Comparison of ENCODE assay signal across 8 mouse cellular contexts in genomic region chr15:103183651-103184610, GRCm38 (mm10). TPM values are rescaled to one million over a fixed set of nuclear protein-coding genes. Genes with fewer than 3 reads are reported as not detected.
DNase-seq lines count a peak whose midpoint lies in the region; ATAC-seq and TF ChIP-seq lines count a peak whose summit lies in the region.

No protein-coding gene starts in this region.

- peak; percentile 37 for TF ChIP-seq CTCF in gastrocnemius, adult 2 months (IDR thresholded peaks at IDR 0.05)

- peak overlapping the region; percentile 62 for H3K4me2 ChIP-seq in embryonic facial prominence, embryonic 14.5 days (ENCODE audit: low read depth, low read length)
- H3K4me2 ChIP-seq in intestine, embryonic 15.5 days (replicated peaks): peak overlapping the region; percentile 82
- H3K4me2 ChIP-seq in myocyte (ENCODE audit: low read depth): no peak overlapping the region

- H3K4me1 ChIP-seq in embryonic facial prominence, embryonic 14.5 days (ENCODE audit: control insufficient read depth, insufficient read depth, low read length): peaks cover 4% of the 10 kb centered on the region; the same call in 1 of the 2 replicates
- H3K4me1 ChIP-seq in intestine, embryonic 15.5 days (replicated peaks): peaks cover 20% of the 10 kb centered on the region

- intact Hi-C loops in gastrocnemius, adult 2 months (cut with DNase I): loop anchor here (2.0 kb wide), 1 partner anchor 123 kb away; no protein-coding TSS in a partner anchor
- intact Hi-C loops in gastrocnemius, postnatal 36 days (cut with DNase I): loop anchor here (2.0 to 5.0 kb wide), 2 partner anchors 121 to 217 kb away; partner anchors contain the start of genes Hoxc10 and Hoxc5

- H3K27ac ChIP-seq in gastrocnemius, adult 2 months: no peak overlapping the region
- no peak overlapping the region for H3K27ac ChIP-seq in embryonic facial prominence, embryonic 14.5 days (replicated peaks; ENCODE audit: low read depth, low read length)
- no peak overlapping the region for H3K27ac ChIP-seq in intestine, embryonic 15.5 days

- no peaks in the 10 kb centered on the region for H3K9me3 ChIP-seq in embryonic facial prominence, embryonic 14.5 days (ENCODE audit: control insufficient read depth, low read length)
- no peaks in the 10 kb centered on the region for H3K9me3 ChIP-seq in intestine, embryonic 15.5 days

- TF ChIP-seq POLR2A in myocyte (IDR thresholded peaks at IDR 0.05; ENCODE audit: insufficient read length, low read depth): no peak

- H3K9ac ChIP-seq in embryonic facial prominence, embryonic 14.5 days (ENCODE audit: low read depth, low read length): no peak overlapping the region
- H3K9ac ChIP-seq in intestine, embryonic 15.5 days: peak overlapping the region; percentile 20; the same call in 1 of the 2 replicates

- WGBS in embryonic facial prominence, embryonic 14.5 days: 13% methylated on average over 20 of the region's 25 CpGs
- WGBS in intestine, embryonic 15.5 days: 15% methylated on average over 25 of the region's 25 CpGs

- no peak overlapping the region for H3ac ChIP-seq in myocyte (ENCODE audit: control insufficient read depth, insufficient read length)

- no peaks in the 10 kb centered on the region for H3K79me2 ChIP-seq in myocyte (ENCODE audit: control insufficient read depth, insufficient read depth)

- ATAC-seq in embryonic facial prominence, embryonic 14.5 days (ENCODE audit: low read depth): no peak
- ATAC-seq in intestine, embryonic 15.5 days: 0 out of 2 replicates have a peak, but pooled peaks have one; percentile 4

- no peaks in the 10 kb centered on the region for H3K36me3 ChIP-seq in embryonic facial prominence, embryonic 14.5 days (ENCODE audit: control insufficient read depth, insufficient read depth, low read length)
- no peaks in the 10 kb centered on the region for H3K36me3 ChIP-seq in intestine, embryonic 15.5 days
- no peaks in the 10 kb centered on the region for H3K36me3 ChIP-seq in myocyte (ENCODE audit: control insufficient read depth, insufficient read depth)

- DNase-seq in gastrocnemius, adult 2 months: peak; percentile 61
- no peak for DNase-seq in gastrocnemius, postnatal 36 days
- DNase-seq in A20 (ENCODE audit: low read depth, low spot score): peak; percentile 74
- no peak for DNase-seq in embryonic facial prominence, embryonic 14.5 days (ENCODE audit: low spot score)
- DNase-seq in gastrocnemius, postnatal 25 days: no peak
- no peak for DNase-seq in urinary bladder, postnatal 14 days (ENCODE audit: low spot score)

- peak overlapping the region; percentile 87 for H3K4me3 ChIP-seq in gastrocnemius, adult 2 months
- peak overlapping the region; percentile 31 for H3K4me3 ChIP-seq in embryonic facial prominence, embryonic 14.5 days (ENCODE audit: low read depth, low read length)
- H3K4me3 ChIP-seq in intestine, embryonic 15.5 days (replicated peaks): 0 out of 2 replicates have a peak overlapping the region, but pooled peaks have one; percentile 12
- peak overlapping the region; percentile 21 for H3K4me3 ChIP-seq in myocyte

- H3K27me3 ChIP-seq in embryonic facial prominence, embryonic 14.5 days (replicated peaks; ENCODE audit: control insufficient read depth, insufficient read depth, low read length): peaks cover 28% of the 10 kb centered on the region
- H3K27me3 ChIP-seq in intestine, embryonic 15.5 days (replicated peaks): peaks cover 43% of the 10 kb centered on the region
- no peaks in the 10 kb centered on the region for H3K27me3 ChIP-seq in myocyte (ENCODE audit: control insufficient read depth, insufficient read depth, insufficient read length)

TF ChIP-seq in myocyte, 11 proteins besides CTCF, POLR2A, EP300 and RAD21:
- TF ChIP-seq MYOG (IDR thresholded peaks at IDR 0.05; ENCODE audit: control insufficient read depth in 1 of 3, insufficient read depth in 1 of 3, insufficient read length in 2 of 3, low read depth in 2 of 3) (peak in 1 of 3 experiments; percentile 3), POLR2AphosphoS2 (IDR thresholded peaks at IDR 0.05; ENCODE audit: insufficient read length, low read depth) (no peak)
TF ChIP-seq in myocyte: peak in this region for 1.

RNA-seq across cellular contexts. Expression of gene Smug1, which starts 17.0 kb away (rescaled TPM):
- total RNA-seq in gastrocnemius, adult 2 months (2021): 10 to 100 TPM; 10.8 to 12.7 TPM
- 10 to 100 TPM in 1 of 2 experiments, 1 to 10 TPM in 1; 9.9 to 11.3 TPM for total RNA-seq in gastrocnemius, postnatal 36 days (2021)
- 14.9 and 18.4 TPM in 2 replicates for polyA plus RNA-seq in embryonic facial prominence, embryonic 14.5 days (2014; fragmentation: Nextera tagmentation; extraction: Ambion mirVana)
- polyA plus RNA-seq in intestine, embryonic 15.5 days (2015; fragmentation: Nextera tagmentation; extraction: Ambion mirVana): 17.8 and 18.2 TPM in 2 replicates
- 18.6 TPM for polyA plus RNA-seq in myocyte (2012; fragmentation: generic; extraction: Trizol)
- 10 to 100 TPM in 1 of 2 experiments, 1 to 10 TPM in 1; 9.4 to 11.7 TPM for total RNA-seq in gastrocnemius, postnatal 25 days (2021)

RNA-seq across cellular contexts. Expression of gene Cbx5, which starts 55.7 kb away (rescaled TPM):
- total RNA-seq in gastrocnemius, adult 2 months (2021): 10 to 100 TPM; 24.4 to 36.6 TPM
- 10 to 100 TPM; 26.4 to 26.6 TPM for total RNA-seq in gastrocnemius, postnatal 36 days (2021)
- 112 and 126 TPM in 2 replicates for polyA plus RNA-seq in embryonic facial prominence, embryonic 14.5 days (2014; fragmentation: Nextera tagmentation; extraction: Ambion mirVana)
- 86.7 and 98.0 TPM in 2 replicates for polyA plus RNA-seq in intestine, embryonic 15.5 days (2015; fragmentation: Nextera tagmentation; extraction: Ambion mirVana)
- 54.8 TPM for polyA plus RNA-seq in myocyte (2012; fragmentation: generic; extraction: Trizol)
- total RNA-seq in gastrocnemius, postnatal 25 days (2021): 10 to 100 TPM; 29.0 to 29.6 TPM

RNA-seq across cellular contexts. Expression of gene Hnrnpa1, which starts 56.3 kb away (rescaled TPM):
- total RNA-seq in gastrocnemius, adult 2 months (2021): 10 to 100 TPM; 93.9 to 98.7 TPM
- total RNA-seq in gastrocnemius, postnatal 36 days (2021): 100 to 1,000 TPM in 1 of 2 experiments, 10 to 100 TPM in 1; 80.3 to 101 TPM
- polyA plus RNA-seq in embryonic facial prominence, embryonic 14.5 days (2014; fragmentation: Nextera tagmentation; extraction: Ambion mirVana): 573 and 661 TPM in 2 replicates
- polyA plus RNA-seq in intestine, embryonic 15.5 days (2015; fragmentation: Nextera tagmentation; extraction: Ambion mirVana): 652 and 741 TPM in 2 replicates
- 285 TPM for polyA plus RNA-seq in myocyte (2012; fragmentation: generic; extraction: Trizol)
- 10 to 100 TPM; 82.8 to 89.0 TPM for total RNA-seq in gastrocnemius, postnatal 25 days (2021)

Comparison
In these comparisons a context has a peak if more than half of its experiments do, and no peak if none do; other contexts are left out.
1. DNase-seq: peak in gastrocnemius, adult 2 months (single experiment) and A20 (single experiment); none in gastrocnemius, postnatal 36 days (0 of 2), embryonic facial prominence, embryonic 14.5 days (single experiment), gastrocnemius, postnatal 25 days (single experiment) and urinary bladder, postnatal 14 days (single experiment).
2. H3K4me3 ChIP-seq: peak in every context shown above with its lines; median percentile 87 in gastrocnemius, adult 2 months; 31 in embryonic facial prominence, embryonic 14.5 days; 21 in myocyte; 12 in intestine, embryonic 15.5 days.